Mouse (Mus musculus): ENCODE data around the gene Gpr65.

DNA sequence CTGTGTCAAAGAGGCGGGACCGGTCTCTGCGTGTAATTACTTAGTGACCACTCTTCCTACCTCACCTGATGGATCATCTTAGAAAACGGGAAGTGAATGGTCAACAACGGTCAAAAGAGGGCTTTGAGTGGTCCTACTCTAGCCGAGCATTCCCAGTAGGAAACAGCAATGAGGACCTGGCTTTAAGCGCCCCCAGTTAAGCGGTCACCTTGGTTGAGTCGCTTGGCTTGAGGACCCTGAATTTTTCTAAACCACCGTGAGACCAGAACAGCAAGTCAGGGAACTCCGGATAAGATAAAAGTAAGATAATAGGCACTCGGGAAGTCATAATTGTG is 8.9 kb upstream of the Gpr65 start:
- TF ChIP-seq CTCF (IDR thresholded peaks at IDR 0.05; ENCODE audit: control insufficient read depth, insufficient read depth, insufficient read length) (no peak), FOSL1 (IDR thresholded peaks at IDR 0.05; ENCODE audit: insufficient read depth, low read length, poor library complexity, severe bottlenecking) (no peak), USF1 (IDR thresholded peaks at IDR 0.05; ENCODE audit: low read depth) (no peak), MAX (IDR thresholded peaks at IDR 0.05) (no peak)
